Mouse (Mus musculus): Measurements from ENCODE around the gene Nxpe3. TPM values are rescaled to one million over a fixed set of nuclear protein-coding genes. Genes with fewer than 3 reads are reported as not detected.

Nxpe3 gene
- polyA plus RNA-seq, 1 experiment = 4.6 TPM

DNA sequence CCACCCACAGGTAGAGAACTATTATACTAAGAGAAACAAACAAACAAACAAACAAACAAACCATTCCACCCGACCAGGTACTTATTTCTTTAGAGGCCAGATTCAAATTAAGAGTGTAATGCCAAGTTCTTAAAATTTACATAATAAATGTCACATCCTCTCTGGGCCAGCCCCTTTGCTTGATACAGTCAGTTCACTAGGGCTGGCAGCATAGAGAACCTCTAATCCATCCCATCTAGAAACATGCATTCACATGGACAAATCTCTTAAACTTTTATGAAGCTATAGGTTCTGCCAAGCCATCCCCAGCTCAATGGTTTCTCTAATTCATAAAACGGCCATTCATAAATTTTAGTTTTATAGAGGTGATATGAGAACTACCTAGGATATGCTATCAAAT is 57.9 kb downstream of the Nxpe3 start:
- 78% methylated on average over 2 of the region's 2 CpGs for WGBS

GRCm38 (mm10) chr16:55835798-55836197 is 59.3 kb downstream of the Nxpe3 start:
- H3K36me3 ChIP-seq (ENCODE audit: control insufficient read depth, insufficient read depth, low read length) = no peaks in the 10 kb centered on the region
- DNase-seq = no peak
- H3K27me3 ChIP-seq (replicated peaks; ENCODE audit: control insufficient read depth, insufficient read depth, low read length) = no peaks in the 10 kb centered on the region
- TF ChIP-seq CTCF (conservative IDR thresholded peaks at IDR 0.05; ENCODE audit: insufficient read depth, insufficient read length, low read depth, low read length) (no peak), POLR2A (IDR thresholded peaks at IDR 0.05; ENCODE audit: low read depth, low read length) (no peak)
- no peak overlapping the region for H3K27ac ChIP-seq (ENCODE audit: insufficient read depth, low read depth, low read length)
- peaks cover 7% of the 10 kb centered on the region; the same call in 1 of the 2 replicates for H3K4me1 ChIP-seq (ENCODE audit: control insufficient read depth, insufficient read depth, low read length)
- H3K4me3 ChIP-seq (ENCODE audit: insufficient read depth, low read depth, low read length) = no peak overlapping the region

More for the DNA sequence above, 57.9 kb downstream of the Nxpe3 start:
- no peak for DNase-seq
- no peaks in the 10 kb centered on the region for H3K27me3 ChIP-seq (replicated peaks; ENCODE audit: control insufficient read depth, insufficient read depth, low read length)
- H3K36me3 ChIP-seq (ENCODE audit: control insufficient read depth, insufficient read depth, low read length) = no peaks in the 10 kb centered on the region
- H3K4me3 ChIP-seq (ENCODE audit: insufficient read depth, low read depth, low read length) = no peak overlapping the region
- TF ChIP-seq CTCF (conservative IDR thresholded peaks at IDR 0.05; ENCODE audit: insufficient read depth, insufficient read length, low read depth, low read length) (no peak), POLR2A (IDR thresholded peaks at IDR 0.05; ENCODE audit: low read depth, low read length) (no peak)
- no peaks in the 10 kb centered on the region for H3K4me1 ChIP-seq (ENCODE audit: control insufficient read depth, insufficient read depth, low read length)
- no peak overlapping the region for H3K27ac ChIP-seq (ENCODE audit: insufficient read depth, low read depth, low read length)

DNA sequence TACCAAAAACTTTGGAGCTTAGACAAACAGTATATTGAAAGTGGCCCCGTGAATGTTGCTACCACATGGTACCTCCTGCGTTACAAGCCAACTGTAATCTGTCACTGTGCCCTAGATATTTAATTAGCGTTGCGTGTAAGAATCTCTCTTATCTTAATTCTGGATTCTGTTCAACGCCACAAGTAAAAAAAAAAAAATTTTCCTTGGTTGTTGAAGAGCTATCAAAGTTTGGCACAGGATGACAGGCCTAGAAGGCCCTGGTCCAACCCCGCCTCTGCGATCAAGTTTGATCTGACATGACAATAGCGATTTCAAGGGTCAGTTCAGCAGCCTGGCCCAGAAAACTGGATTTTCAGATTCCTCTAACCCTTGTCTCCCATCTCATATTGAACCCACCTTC is 62.5 kb downstream of the Nxpe3 start:
- peaks cover 7% of the 10 kb centered on the region; the same call in 1 of the 2 replicates for H3K4me1 ChIP-seq (ENCODE audit: control insufficient read depth, insufficient read depth, low read length)
- TF ChIP-seq CTCF (conservative IDR thresholded peaks at IDR 0.05; ENCODE audit: insufficient read depth, insufficient read length, low read depth, low read length) (no peak), POLR2A (IDR thresholded peaks at IDR 0.05; ENCODE audit: low read depth, low read length) (no peak)
- H3K4me3 ChIP-seq (ENCODE audit: insufficient read depth, low read depth, low read length) = no peak overlapping the region
- no peak overlapping the region for H3K27ac ChIP-seq (ENCODE audit: insufficient read depth, low read depth, low read length)
- no peak for DNase-seq
- WGBS = 91% methylated on average over 8 of the region's 8 CpGs
- H3K36me3 ChIP-seq (ENCODE audit: control insufficient read depth, insufficient read depth, low read length) = no peaks in the 10 kb centered on the region
- H3K27me3 ChIP-seq (replicated peaks; ENCODE audit: control insufficient read depth, insufficient read depth, low read length) = no peaks in the 10 kb centered on the region

DNA sequence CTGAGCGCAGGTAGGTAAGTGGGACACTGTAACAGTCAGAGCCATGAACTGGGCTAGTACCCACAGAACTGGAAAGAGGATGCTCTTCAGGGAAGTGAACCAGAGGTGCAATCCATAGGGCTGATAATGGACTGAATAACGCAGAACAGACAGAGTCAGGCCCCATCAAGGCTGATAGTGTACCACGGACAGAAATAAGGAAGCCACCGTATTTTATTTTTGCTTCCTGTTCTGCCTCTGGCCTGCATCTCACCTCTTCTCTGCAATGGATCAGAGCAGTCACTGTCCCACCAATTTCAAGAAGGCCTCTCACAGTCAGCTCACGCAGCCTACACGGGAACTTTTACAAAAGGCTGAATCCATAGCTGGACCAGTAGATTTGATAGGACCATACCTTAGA is 63.0 kb downstream of the Nxpe3 start:
- DNase-seq = no peak
- H3K36me3 ChIP-seq (ENCODE audit: control insufficient read depth, insufficient read depth, low read length) = no peaks in the 10 kb centered on the region
- no peak overlapping the region for H3K27ac ChIP-seq (ENCODE audit: insufficient read depth, low read depth, low read length)
- WGBS = 96% methylated on average over 6 of the region's 6 CpGs
- TF ChIP-seq CTCF (conservative IDR thresholded peaks at IDR 0.05; ENCODE audit: insufficient read depth, insufficient read length, low read depth, low read length) (no peak), POLR2A (IDR thresholded peaks at IDR 0.05; ENCODE audit: low read depth, low read length) (no peak)
- no peak overlapping the region for H3K4me3 ChIP-seq (ENCODE audit: insufficient read depth, low read depth, low read length)
- no peaks in the 10 kb centered on the region for H3K27me3 ChIP-seq (replicated peaks; ENCODE audit: control insufficient read depth, insufficient read depth, low read length)
- peaks cover 7% of the 10 kb centered on the region; the same call in 1 of the 2 replicates for H3K4me1 ChIP-seq (ENCODE audit: control insufficient read depth, insufficient read depth, low read length)

GRCm38 (mm10) chr16:55831451-55831850 is 63.6 kb downstream of the Nxpe3 start:
- Histone ChIP-seq H3K4me3 (ENCODE audit: insufficient read depth, low read depth, low read length) (no peak overlapping the region), H3K27me3 (replicated peaks; ENCODE audit: control insufficient read depth, insufficient read depth, low read length) (no peaks in the 10 kb centered on the region), H3K36me3 (ENCODE audit: control insufficient read depth, insufficient read depth, low read length) (no peaks in the 10 kb centered on the region), H3K27ac (ENCODE audit: insufficient read depth, low read depth, low read length) (no peak overlapping the region), H3K4me1 (ENCODE audit: control insufficient read depth, insufficient read depth, low read length) (peaks cover 7% of the 10 kb centered on the region; the same call in 1 of the 2 replicates)
- TF ChIP-seq CTCF (conservative IDR thresholded peaks at IDR 0.05; ENCODE audit: insufficient read depth, insufficient read length, low read depth, low read length) (no peak), POLR2A (IDR thresholded peaks at IDR 0.05; ENCODE audit: low read depth, low read length) (no peak)
- 51% methylated on average over 1 of the region's 1 CpGs for WGBS
- no peak for DNase-seq

DNA sequence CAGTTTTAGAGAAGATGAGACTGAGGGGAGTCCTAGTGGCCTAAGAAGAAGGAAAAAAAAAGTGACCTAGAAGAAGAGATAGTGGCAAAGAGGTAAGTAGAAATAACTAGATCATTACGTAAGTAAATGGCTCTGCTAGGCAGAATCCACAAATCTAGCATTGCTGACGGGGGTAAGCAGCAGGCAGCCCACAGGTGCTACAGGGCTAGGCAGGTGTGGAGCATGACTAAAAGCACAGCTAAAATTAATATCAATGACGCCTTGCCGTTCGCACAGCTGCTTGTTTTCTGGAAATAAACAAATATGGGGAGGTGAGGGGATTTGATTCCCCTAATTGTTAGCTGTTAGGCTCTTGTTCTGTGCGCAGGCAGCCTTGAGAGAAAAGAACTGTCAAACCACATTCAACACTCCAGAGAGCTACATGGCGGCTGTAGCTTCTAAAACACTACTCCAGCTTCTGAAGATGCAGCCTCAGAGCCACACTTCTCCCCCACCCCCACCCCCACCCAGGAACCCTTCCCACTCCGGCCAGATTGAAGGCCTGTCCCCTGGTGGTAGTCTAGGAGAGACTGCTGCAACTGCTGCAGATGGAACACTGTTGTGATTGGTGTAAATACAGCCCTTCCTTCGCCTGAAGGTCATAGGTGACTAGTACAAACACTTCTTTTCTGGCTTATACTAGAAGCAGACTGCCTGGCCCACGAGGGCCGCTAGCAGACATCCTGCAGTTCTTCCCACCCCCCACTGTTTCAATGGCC is 71.5 kb downstream of the Nxpe3 start:
- Histone ChIP-seq H3K4me3 (ENCODE audit: insufficient read depth, low read depth, low read length) (no peak overlapping the region), H3K27ac (ENCODE audit: insufficient read depth, low read depth, low read length) (no peak overlapping the region), H3K36me3 (ENCODE audit: control insufficient read depth, insufficient read depth, low read length) (no peaks in the 10 kb centered on the region), H3K27me3 (replicated peaks; ENCODE audit: control insufficient read depth, insufficient read depth, low read length) (no peaks in the 10 kb centered on the region), H3K4me1 (ENCODE audit: control insufficient read depth, insufficient read depth, low read length) (peaks cover 18% of the 10 kb centered on the region; the same call in 1 of the 2 replicates)
- TF ChIP-seq CTCF (conservative IDR thresholded peaks at IDR 0.05; ENCODE audit: insufficient read depth, insufficient read length, low read depth, low read length) (peak; percentile 22; the same call in 1 of the 2 replicates), POLR2A (IDR thresholded peaks at IDR 0.05; ENCODE audit: low read depth, low read length) (no peak)
- no peak for DNase-seq
- WGBS = 59% methylated on average over 11 of the region's 11 CpGs

DNA sequence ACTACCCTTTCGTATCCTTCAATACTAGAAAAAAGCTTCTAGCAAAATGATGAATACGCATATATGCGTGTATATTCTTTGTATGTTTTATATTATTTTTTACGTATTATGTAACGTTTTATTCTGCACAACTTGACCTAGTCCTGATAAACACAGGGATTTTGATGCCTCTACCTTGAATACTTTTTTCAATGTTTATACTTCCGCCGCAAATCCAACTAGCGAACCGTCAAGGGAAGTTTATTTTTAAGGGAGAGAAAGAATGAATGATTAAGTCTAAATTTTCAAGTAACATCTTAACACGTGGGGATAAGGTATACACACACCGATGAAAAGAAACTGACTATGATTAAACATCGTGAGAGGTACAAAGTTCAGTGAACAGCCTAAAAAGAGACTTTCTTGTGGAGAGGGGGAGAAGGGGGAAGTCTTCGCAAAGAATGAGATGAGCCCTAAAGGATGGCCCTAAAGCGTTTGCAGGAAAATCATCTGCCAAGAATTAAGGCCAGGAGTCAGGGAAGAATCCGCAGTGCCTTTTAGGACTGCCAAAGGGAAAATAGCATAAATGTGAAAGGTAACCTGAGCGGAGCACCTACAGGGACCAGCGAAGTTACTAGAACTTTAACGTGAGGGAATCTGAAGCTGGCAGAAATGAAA is 72.2 kb downstream of the Nxpe3 start:
- no peaks in the 10 kb centered on the region for H3K27me3 ChIP-seq (replicated peaks; ENCODE audit: control insufficient read depth, insufficient read depth, low read length)
- peak overlapping the region; percentile 54; the same call in 1 of the 2 replicates for H3K27ac ChIP-seq (ENCODE audit: insufficient read depth, low read depth, low read length)
- peaks cover 18% of the 10 kb centered on the region; the same call in 1 of the 2 replicates for H3K4me1 ChIP-seq (ENCODE audit: control insufficient read depth, insufficient read depth, low read length)
- peaks cover under 1% of the 10 kb centered on the region; the same call in 1 of the 2 replicates for H3K36me3 ChIP-seq (ENCODE audit: control insufficient read depth, insufficient read depth, low read length)
- H3K4me3 ChIP-seq (ENCODE audit: insufficient read depth, low read depth, low read length) = no peak overlapping the region
- TF ChIP-seq CTCF (conservative IDR thresholded peaks at IDR 0.05; ENCODE audit: insufficient read depth, insufficient read length, low read depth, low read length) = no peak
- TF ChIP-seq POLR2A (IDR thresholded peaks at IDR 0.05; ENCODE audit: low read depth, low read length) = no peak
- no peak for DNase-seq
- WGBS = 47% methylated on average over 18 of the region's 18 CpGs
